Mouse (Mus musculus): ENCODE data around the gene Htr3b. TPM values are rescaled to one million over a fixed set of nuclear protein-coding genes. Genes with fewer than 3 reads are reported as not detected.
A peak's percentile ranks its signal among the peaks of the same experiment; 100 is the strongest.
"Not testable (repeated sequence)": the region's sequence is repeated elsewhere in the genome, so short reads cannot be mapped to it uniquely, and the experiment has no call there.

Gene Htr3b
- not detected in 3 replicates for total RNA-seq (2017)

DNA sequence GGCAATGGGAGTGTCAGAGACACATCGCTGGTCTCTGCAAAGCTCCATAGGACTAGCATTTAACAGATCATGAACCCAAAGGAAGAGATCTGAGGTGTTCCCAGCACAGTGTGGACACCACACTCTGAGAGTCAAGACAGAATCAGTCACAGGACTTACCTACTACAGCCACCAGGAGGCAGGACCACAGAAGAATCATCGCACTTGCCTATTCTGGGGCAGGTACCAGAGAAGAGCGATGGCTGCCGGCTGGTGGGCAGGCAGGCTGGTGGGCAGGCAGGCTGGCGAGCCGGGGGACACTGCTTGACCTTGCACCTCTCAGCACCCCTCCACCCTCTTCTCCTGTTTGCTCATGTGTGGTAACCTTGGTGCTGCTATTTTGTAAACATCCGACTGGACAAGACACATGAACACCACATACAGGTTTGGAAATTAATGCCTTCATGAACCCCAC is at the start of gene Htr3b:
Gene Htr3b, minus strand, starts transcription at position 404 of the 454 bp plus-strand sequence.
- no peak for ATAC-seq (replicated peaks; ENCODE audit: insufficient number of reproducible peaks, low FRiP score, low TSS enrichment, poor library complexity, severe bottlenecking)

DNA sequence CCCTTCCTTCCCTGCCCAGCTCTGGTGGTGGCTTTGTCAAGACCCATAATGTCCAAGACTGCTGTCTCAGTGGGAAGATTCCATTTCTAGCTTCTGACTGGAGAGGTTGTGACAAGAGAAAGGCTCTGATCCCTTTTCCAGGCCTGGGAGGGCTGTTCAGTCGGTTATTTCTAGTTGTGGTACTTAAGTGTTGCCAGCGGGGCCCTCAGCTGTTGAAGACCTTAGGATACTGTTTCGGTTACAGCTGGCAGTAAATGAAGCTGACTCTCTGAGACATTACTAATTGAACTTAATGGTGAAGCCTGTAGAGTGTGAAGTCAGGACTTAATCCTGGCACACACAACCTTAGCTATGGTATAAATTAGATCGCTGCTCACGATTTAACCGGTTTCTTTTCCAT is 34.5 kb upstream of the Htr3b start:
- no peak for ATAC-seq (replicated peaks; ENCODE audit: insufficient number of reproducible peaks, low FRiP score, low TSS enrichment, poor library complexity, severe bottlenecking)

DNA sequence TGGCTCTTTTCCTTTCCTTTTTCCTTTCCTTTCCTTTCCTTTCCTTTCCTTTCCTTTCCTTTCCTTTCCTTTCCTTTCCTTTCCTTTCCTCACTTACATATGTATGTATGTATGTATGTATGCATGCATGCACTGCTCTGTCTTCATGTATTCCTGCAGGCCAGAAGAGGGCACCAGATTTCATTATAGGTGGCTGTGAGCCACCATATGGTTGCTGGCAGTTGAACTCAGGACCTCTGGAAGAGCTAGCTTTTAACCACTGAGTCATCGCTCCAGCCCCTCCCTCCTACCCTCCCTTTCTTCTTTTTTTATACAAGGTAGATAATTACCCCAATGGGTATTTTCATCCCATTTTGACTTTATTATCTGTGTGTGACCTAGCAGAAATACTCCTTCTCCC is 30.9 kb upstream of the Htr3b start:
- no peak for ATAC-seq (replicated peaks; ENCODE audit: insufficient number of reproducible peaks, low FRiP score, low TSS enrichment, poor library complexity, severe bottlenecking)

DNA sequence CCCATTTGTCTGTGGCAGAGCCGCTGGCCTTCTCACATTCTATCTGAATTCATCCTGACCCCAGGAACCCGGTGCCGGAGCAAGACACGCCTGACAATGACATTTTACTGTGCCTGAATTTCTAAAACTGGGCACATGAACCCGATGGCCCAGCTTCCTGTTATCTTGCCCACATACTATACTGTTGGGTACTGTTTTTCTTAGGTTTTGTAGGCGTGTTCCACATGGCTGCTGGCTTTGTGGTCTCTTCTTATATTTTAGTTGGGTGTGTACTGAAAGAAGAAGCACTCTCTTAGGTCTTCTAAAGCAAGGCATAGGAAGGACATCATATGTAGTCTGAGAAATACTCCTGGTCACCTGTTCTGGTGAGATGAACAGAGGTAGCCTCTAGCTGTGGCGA is 30.0 kb upstream of the Htr3b start:
- ATAC-seq (replicated peaks; ENCODE audit: insufficient number of reproducible peaks, low FRiP score, low TSS enrichment, poor library complexity, severe bottlenecking): no peak

DNA sequence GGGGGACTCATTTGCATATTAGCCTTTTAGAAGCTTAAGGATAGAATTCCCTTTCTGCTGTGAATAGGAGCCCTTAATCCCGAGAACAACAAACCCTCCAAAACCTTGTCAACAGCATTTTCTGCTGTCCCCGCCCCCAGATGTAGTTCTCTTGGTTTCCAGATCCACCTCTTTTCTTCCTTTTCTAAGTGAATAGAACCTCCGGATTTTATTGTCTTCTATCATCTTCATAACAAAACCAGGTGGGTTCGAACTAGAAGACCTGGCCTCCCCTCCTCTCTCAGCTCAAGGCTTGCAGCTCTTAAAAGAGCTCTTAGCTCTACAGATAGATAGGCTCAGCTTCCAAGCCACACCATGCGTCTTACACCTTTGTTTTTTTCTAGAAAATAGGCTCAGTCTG is 26.9 kb upstream of the Htr3b start:
- no peak for ATAC-seq (replicated peaks; ENCODE audit: insufficient number of reproducible peaks, low FRiP score, low TSS enrichment, poor library complexity, severe bottlenecking)

DNA sequence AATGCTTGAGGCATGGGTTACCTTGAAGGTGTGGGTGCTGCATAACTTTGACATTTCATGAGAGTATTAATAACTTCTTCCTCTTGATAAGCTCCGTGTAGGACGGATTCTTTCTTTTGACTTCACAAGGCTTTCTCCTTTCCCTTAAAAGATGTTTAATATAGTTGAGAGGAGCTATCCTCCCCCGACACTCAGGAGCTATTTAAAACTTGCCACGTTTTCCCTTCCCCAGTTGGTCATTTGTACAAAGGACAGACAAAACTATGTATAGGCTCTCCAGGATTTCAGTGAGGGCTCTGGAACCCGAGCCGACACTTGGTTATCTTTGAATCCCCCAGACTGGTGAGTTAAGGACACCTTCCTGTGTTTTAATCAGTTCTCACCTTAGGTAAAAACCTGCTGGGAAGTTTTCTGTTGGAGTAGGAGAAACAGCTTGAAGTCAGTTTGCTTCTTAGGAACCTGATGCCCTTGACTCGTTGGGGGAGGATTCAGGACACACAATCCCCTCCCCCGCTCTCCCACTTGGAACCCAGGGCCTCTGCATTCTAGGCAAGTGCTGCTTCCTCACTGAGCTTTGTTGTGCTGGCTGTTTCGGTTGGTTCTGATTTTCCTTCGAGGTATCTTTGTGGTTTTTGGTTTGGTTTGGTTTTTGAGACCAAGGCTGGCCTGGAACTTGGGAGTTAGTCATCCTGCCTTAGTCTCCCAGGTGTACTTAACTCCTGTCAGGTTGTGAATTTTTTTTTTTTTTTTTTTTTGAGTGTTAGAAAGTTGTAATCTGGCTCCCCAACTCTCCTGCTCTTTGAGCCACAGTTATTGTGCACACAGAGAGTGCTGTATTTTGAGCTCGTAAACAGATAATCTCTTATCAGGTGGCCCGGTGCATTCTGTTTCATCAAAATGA is 22.7 kb upstream of the Htr3b start:
- no peak for ATAC-seq (replicated peaks; ENCODE audit: insufficient number of reproducible peaks, low FRiP score, low TSS enrichment, poor library complexity, severe bottlenecking)

DNA sequence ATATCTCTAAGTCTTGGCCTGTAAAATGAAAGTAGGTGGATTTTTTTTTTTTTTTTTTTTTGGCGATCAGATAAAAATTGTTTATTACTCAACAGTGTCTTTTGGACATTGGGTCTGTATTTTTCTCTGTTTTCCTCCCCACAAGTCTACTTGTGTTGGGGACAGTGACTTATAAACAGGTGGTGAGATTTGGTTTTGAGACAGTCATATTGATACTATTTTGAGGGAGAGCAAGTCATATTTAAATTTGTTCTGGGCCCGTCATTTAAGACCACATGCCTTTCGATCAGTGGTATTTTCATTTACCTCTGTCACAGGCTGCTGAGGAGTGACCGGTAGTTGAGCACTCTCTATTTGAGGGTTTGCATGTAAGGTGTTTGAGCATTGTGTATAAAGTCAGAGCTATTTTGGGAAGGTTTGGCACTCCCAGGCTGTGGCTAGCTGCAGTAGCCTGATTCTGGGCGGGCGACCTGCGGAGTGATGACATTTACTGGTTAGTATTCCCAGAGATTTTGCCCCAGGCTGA is 21.9 kb upstream of the Htr3b start:
- ATAC-seq (replicated peaks; ENCODE audit: insufficient number of reproducible peaks, low FRiP score, low TSS enrichment, poor library complexity, severe bottlenecking): no peak

DNA sequence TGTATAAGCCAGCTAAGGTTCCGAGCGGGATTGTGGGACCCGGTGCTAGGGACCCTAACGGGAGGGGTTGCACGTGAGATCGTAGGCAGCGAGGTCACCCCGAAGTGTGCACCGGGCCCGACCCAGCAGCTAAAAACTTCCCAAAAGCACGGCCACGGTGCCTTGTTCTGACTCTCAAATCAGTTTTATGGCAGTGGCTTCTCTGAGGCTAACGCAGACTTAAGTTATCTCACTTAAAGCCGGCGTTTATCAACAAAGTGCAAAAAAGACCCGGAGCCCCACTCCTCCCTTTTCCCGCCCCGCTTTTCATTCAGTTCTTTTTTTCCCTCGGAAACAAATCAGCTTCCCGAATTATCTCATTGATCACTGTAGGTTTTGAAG is 20.9 kb upstream of the Htr3b start:
- ATAC-seq (replicated peaks; ENCODE audit: insufficient number of reproducible peaks, low FRiP score, low TSS enrichment, poor library complexity, severe bottlenecking): no peak; the same call in 1 of the 2 replicates

DNA sequence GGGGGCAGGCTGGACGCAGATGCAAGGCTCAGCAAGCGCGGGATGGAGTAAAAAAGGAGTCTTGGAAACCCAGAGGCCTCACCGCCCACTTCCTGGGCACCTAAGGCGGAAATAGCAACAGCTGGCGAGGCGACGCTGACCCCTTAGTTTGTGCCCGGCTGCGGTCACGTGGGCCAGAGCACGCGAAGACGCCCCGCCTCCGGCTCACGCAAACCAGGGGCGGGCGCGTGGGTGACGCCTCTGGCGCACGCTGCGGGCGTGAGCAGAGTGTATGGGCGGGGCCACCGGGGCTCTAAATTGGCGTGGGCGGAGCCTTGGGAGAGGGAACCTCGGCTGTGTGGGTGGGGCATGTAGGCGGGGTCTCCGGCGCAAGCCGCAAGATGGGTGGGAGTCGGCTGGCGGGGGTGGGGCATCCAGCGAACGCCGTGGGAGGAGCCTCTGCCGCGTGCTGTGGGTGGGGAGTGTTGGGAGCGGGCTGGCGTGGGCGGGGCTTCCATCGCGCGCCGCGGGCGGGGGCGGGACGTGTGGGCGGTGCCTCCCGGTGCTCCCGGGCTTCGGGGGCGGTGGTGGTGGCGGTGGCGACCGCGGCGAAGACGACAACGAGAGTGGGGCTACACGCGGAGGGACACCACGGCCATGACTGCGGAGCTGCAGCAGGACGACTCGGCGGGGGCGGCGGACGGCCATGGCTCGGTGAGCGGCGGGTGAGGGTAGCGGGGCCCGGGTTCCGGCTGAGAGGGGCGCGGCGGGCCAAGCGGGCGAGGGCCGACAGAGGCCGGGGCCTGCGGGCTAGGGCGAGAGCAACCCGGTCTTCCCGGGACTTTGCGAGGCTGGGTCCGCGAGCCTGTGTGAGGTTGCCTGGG is 20.3 kb upstream of the Htr3b start, which contains the start of gene Usp28:
Gene Usp28, plus strand, starts transcription at position 531 of the 863 bp plus-strand sequence.
- peak; percentile 97 for ATAC-seq (replicated peaks; ENCODE audit: insufficient number of reproducible peaks, low FRiP score, low TSS enrichment, poor library complexity, severe bottlenecking)

DNA sequence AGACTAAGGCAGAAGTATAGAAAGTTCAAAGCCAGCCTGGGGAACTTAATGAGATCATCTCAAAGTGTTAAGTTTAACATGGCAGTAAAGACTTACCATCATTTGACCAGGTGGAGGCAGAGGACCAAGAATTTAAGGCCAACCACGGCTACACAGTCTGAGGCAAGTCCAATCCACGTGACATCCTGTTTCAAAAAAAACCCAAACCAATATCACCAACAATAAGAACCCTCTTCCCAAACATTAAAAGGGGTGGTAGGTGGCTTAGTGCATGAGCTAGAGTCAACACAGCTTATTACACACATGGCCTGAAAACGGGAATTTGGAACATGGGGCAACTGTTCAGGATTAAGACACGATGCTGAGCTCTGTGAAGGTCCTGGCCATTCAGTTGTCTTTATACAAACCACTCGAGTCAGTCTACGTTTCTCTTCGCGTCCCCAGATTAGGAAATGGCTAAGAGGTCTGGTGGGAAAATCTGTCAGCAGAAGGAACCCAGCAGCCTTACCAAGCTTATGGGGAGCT is 19.6 kb upstream of the Htr3b start:
- peak; percentile 4; the same call in 1 of the 2 replicates for ATAC-seq (replicated peaks; ENCODE audit: insufficient number of reproducible peaks, low FRiP score, low TSS enrichment, poor library complexity, severe bottlenecking)

DNA sequence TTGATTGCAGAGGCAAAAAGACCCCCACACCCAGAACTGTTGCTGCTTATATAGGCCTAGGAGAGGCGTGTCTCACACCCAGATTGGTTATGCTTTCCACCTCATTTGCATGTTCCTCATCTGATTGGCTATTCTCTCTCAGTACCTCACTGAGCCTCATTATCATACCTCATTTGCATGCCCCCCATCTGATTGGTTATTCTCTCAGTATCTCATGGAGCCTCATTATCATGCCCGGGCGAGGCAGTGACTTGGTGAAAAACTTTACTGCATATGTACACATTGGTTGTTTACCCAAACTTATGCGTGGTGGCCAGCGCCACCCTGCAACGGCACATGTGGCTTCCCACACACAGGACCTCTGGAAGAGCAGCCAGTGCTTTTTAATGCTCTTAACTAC is 19.0 kb upstream of the Htr3b start:
- not testable (repeated sequence) for ATAC-seq (replicated peaks; ENCODE audit: insufficient number of reproducible peaks, low FRiP score, low TSS enrichment, poor library complexity, severe bottlenecking)

DNA sequence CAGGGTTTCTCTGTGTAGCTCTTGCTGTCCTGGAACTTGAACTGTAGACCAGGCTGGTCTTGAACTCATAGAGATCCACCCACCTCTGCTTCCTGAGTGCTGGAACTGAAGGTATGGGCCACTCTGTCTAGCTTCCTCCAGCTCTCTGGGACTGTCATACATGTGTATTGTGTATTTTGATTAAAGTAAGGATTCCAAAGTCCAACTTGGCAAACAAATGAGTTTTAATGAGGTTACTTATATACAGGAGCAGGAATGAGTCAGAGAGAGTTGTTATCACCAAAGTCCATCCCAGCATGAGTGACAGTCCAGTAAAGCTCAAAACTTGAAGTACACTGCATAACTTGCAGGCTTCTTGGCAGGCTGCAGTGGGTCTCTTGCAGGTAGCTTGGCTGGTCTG is 17.0 kb upstream of the Htr3b start:
- no peak for ATAC-seq (replicated peaks; ENCODE audit: insufficient number of reproducible peaks, low FRiP score, low TSS enrichment, poor library complexity, severe bottlenecking)

DNA sequence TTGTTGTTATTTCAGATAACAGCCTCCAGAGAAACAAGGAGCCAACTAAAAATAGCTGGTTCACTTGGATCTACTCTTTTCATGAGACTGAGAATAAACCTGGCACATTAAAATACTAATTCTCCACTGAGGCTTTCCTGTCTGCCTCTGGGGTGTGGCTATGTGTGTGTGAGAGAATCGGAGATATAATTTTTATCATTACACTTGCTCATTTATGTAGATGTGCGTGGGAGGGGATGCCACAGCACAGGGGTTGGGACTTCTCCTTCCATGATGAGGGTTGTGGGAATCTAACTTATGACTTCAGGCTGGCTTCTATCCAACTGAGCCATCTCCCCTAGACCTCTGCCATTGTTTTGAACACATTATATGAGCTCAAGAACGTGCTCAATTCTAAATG is 16.0 kb upstream of the Htr3b start:
- no peak for ATAC-seq (replicated peaks; ENCODE audit: insufficient number of reproducible peaks, low FRiP score, low TSS enrichment, poor library complexity, severe bottlenecking)

DNA sequence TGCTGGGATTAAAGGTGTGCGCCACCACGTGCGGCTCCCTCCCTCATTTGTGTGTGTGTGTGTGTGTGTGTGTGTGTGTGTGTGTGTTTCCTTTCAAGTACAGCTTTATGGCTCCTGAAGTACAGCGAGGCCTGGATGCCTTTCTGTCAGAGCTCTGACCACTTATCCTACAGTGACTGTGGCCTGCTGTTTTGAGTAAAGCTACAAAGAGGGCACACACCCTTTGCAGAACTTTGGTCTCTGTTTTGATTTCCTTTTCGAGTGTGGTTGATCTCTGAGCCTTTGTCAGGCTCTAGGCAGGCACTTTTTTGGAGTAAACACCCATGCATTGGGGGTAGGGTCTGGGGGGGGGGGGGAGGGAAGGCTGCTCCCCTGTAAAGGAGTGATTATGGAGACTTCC is 15.6 kb upstream of the Htr3b start:
- no peak for ATAC-seq (replicated peaks; ENCODE audit: insufficient number of reproducible peaks, low FRiP score, low TSS enrichment, poor library complexity, severe bottlenecking)

DNA sequence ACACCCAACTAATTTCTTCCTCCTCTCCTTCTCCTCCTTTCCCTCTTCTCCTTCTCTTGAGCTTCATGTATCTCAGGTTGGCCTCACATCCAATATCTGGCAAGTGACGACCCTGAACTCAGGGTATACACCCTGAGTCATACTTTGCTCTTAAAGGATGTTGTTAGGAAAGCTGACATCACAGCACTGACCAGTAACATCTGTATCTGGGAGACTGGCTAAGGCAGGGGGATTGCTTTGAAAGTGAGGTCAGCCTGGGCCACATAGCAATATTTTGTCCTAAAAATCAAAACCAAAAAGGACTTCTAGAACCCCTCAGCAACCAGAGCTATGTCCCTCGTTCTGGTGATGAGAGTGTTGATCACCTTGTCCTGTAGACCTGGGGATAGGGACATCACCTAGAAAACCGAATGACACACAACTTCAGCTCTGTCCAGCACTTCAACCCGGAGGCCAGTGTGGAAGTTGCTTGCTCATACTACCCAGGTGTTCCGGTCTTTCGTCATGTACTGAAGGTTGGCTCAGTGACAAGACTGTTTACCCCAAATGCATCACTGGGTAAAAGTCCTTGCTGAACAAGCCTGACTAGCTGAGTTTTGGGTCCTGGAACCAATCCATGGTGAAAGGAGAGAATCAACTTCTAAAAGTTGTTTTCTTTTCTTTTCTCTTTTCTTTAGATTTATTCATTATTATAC is 12.0 kb upstream of the Htr3b start:
- ATAC-seq (replicated peaks; ENCODE audit: insufficient number of reproducible peaks, low FRiP score, low TSS enrichment, poor library complexity, severe bottlenecking): no peak

DNA sequence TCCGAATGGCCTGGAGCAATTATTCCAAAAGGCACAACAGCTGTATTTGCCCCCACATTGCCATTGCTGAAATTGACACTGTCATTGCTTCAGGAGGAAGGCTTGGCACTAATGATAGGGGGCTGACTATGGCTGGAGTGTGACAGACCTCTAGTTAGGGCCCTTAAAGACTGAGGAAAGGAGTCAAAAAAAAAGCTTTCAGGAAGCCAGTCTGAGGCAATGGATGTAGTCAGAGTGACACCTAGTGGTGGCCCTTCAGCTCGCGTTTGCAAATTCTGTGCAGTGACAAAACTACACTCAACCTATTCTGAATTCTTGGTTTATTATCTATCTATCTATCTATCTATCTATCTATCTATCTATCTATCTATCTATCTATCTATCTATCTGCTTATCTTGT is 7.7 kb upstream of the Htr3b start:
- ATAC-seq (replicated peaks; ENCODE audit: insufficient number of reproducible peaks, low FRiP score, low TSS enrichment, poor library complexity, severe bottlenecking): no peak

DNA sequence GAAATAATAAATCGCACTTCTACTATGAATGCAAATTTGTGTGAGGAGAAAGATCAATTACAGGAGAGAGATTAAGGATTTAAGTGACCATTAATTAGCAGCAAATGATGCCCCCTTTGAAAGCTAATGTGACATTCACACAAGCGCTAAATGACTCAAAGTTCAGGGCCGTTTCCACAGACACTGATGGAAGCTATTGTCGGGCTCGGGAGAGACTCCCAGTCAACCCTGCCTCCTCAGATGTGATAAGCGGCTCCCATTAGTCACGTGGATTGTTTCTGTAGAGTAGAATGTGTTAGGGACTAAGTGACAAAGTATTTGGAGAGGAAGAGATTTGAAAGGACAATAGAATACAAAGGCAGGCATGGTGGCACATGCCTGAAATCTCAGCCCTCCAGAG is 2.7 kb downstream of the Htr3b start:
- ATAC-seq (replicated peaks; ENCODE audit: insufficient number of reproducible peaks, low FRiP score, low TSS enrichment, poor library complexity, severe bottlenecking): no peak

DNA sequence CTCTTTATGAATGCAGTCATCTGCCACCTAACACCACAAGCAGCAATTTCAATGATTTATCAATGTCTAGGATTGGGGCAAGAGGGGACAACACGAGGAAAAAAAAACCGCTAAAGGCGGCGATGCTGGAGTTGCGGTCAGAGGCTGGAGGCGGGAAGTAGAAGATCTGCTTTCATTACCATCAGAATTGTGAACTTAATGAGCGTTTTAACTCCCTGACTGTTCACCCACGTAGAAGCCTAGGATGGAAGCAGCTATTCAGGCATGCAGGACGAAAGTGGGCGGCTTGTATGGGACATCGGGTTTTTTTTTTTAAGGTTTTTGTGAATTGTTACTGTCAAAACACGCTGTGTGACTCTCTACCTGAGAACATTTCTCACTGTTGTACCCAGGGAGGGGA is 3.5 kb downstream of the Htr3b start:
- no peak for ATAC-seq (replicated peaks; ENCODE audit: insufficient number of reproducible peaks, low FRiP score, low TSS enrichment, poor library complexity, severe bottlenecking)

DNA sequence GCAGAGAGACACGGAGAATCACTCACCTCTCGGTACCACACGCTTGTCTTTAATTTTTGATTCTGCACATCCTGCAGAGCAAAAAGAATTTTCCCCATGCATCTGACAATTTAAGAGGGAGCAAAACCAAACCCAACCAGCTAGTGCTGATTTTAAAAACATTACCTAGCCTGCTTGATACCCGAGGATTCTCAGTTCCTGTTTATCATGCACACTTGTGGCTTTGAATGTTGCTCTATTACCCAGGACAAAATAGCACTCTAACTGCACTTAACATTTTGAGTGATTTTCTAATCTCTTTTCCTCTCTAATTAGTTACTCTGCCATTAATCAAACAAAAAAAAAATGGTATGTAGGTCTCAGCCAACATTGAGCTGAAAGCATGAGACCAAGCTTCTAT is 17.2 kb downstream of the Htr3b start:
- ATAC-seq (replicated peaks; ENCODE audit: insufficient number of reproducible peaks, low FRiP score, low TSS enrichment, poor library complexity, severe bottlenecking): no peak
